Mouse (Mus musculus) cerebellum, adult 9-11 months (tissue): ENCODE measurements at regions not wholly inside any gene's neighbourhood (a gene's known extent, or its start where the extent isn't known, plus 50 kb on each side); places are given as distances from the start of the nearest gene placed in this dataset.

Experiments used
- DNase-seq: peaks from one replicate; pipeline ENCODE4 v3.0.0; 2022

- DNase-seq, result no peak
These were observed 94.9 kb upstream of the Parp11 start for GRCm38 (mm10) chr6:127351691-127352090.

- no peak for DNase-seq
These were observed 91.5 kb upstream of the Parp11 start for GRCm38 (mm10) chr6:127355112-127355511.

- no peak for DNase-seq
These were observed 90.2 kb upstream of the Parp11 start for GRCm38 (mm10) chr6:127356442-127356841.

GRCm38 (mm10) chr6:127358805-127359204, 87.8 kb upstream of the Parp11 start:
- no peak for DNase-seq

GRCm38 (mm10) chr6:127359391-127359874, 87.2 kb upstream of the Parp11 start:
- DNase-seq, result peak; percentile 13

- DNase-seq, result no peak
These were observed 84.5 kb upstream of the Parp11 start for GRCm38 (mm10) chr6:127362166-127362565.

GRCm38 (mm10) chr6:127362966-127363752, 83.5 kb upstream of the Parp11 start:
- DNase-seq, result no peak

- no peak for DNase-seq
These were observed 82.6 kb upstream of the Parp11 start for GRCm38 (mm10) chr6:127363871-127364590.

- no peak for DNase-seq
These were observed 82.0 kb upstream of the Parp11 start for GRCm38 (mm10) chr6:127364591-127365187.

GRCm38 (mm10) chr6:127365246-127365645, 81.4 kb upstream of the Parp11 start:
- DNase-seq, result no peak

- no peak for DNase-seq
These were observed 81.0 kb upstream of the Parp11 start for GRCm38 (mm10) chr6:127365651-127366050.

GRCm38 (mm10) chr6:127373052-127373451, 73.6 kb upstream of the Parp11 start:
- DNase-seq, result no peak

GRCm38 (mm10) chr6:127373797-127374463, 72.7 kb upstream of the Parp11 start:
- no peak for DNase-seq

GRCm38 (mm10) chr6:127374464-127375143, 72.0 kb upstream of the Parp11 start:
- no peak for DNase-seq

- no peak for DNase-seq
These were observed 71.5 kb upstream of the Parp11 start for GRCm38 (mm10) chr6:127375144-127375529.

- no peak for DNase-seq
These were observed 70.9 kb upstream of the Parp11 start for GRCm38 (mm10) chr6:127375711-127376199.

- DNase-seq, result no peak
These were observed 67.9 kb upstream of the Parp11 start for GRCm38 (mm10) chr6:127378701-127379100.

GRCm38 (mm10) chr6:127379511-127379910, 67.1 kb upstream of the Parp11 start:
- DNase-seq, result no peak

- no peak for DNase-seq
These were observed 65.3 kb upstream of the Parp11 start for GRCm38 (mm10) chr6:127381148-127381888.

- no peak for DNase-seq
These were observed 55.2 kb upstream of the Parp11 start for GRCm38 (mm10) chr6:127391258-127392011.
